In genomic region chr4:36289701-36290053, GRCm38 (mm10) we compare ENCODE assay signal across 9 mouse cellular contexts.
DNase-seq lines count a peak whose midpoint lies in the region; ATAC-seq lines count a peak whose summit lies in the region.
"Had no signal": no experiment of that assay in that cellular context is flagged by ENCODE, and none has a peak within 500 bp of the region (broad histone marks: within the 10 kb centered on the region; RNA-seq: fewer than 3 reads in every experiment).

No protein-coding gene starts in this region.

- no peak overlapping the region for H3K4me3 ChIP-seq in heart, embryonic 13.5 days
- H3K4me3 ChIP-seq in lung, embryonic 15.5 days: peak overlapping the region; percentile 26
- H3K4me3 ChIP-seq in intestine, embryonic 16.5 days (ENCODE audit: low read length): no peak overlapping the region; the same call in 1 of the 2 replicates
- H3K4me3 ChIP-seq in stomach, embryonic 15.5 days (replicated peaks): no peak overlapping the region

- no peak for DNase-seq in heart, postnatal 25 days (ENCODE audit: low spot score)
- no peak for DNase-seq in lung, adult 18-20 months
- no peak for DNase-seq in spleen, postnatal 10 days (ENCODE audit: low spot score in 2 of 2)
- DNase-seq in retina, postnatal 1 day: no peak

- no peak overlapping the region for H3K27ac ChIP-seq in heart, embryonic 13.5 days (replicated peaks)
- no peak overlapping the region for H3K27ac ChIP-seq in lung, embryonic 15.5 days
- no peak overlapping the region for H3K27ac ChIP-seq in intestine, embryonic 16.5 days (ENCODE audit: low read length)
- no peak overlapping the region for H3K27ac ChIP-seq in stomach, embryonic 15.5 days

- H3K9ac ChIP-seq in heart, embryonic 13.5 days: no peak overlapping the region
- no peak overlapping the region for H3K9ac ChIP-seq in lung, embryonic 15.5 days
- 0 out of 2 replicates have a peak overlapping the region, but pooled peaks have one; percentile 11 for H3K9ac ChIP-seq in intestine, embryonic 16.5 days (ENCODE audit: low read depth, low read length)
- no peak overlapping the region for H3K9ac ChIP-seq in stomach, embryonic 15.5 days

- intact Hi-C loops in heart, postnatal 25 days (cut with DNase I): no loop called here

- no peaks in the 10 kb centered on the region for H3K27me3 ChIP-seq in heart, embryonic 13.5 days (replicated peaks)
- no peaks in the 10 kb centered on the region for H3K27me3 ChIP-seq in lung, embryonic 15.5 days
- H3K27me3 ChIP-seq in intestine, embryonic 16.5 days (replicated peaks; ENCODE audit: control insufficient read depth, insufficient read depth, low read length): no peaks in the 10 kb centered on the region
- no peaks in the 10 kb centered on the region for H3K27me3 ChIP-seq in stomach, embryonic 15.5 days (replicated peaks)

- no peaks in the 10 kb centered on the region for H3K9me3 ChIP-seq in heart, embryonic 13.5 days
- H3K9me3 ChIP-seq in lung, embryonic 15.5 days: no peaks in the 10 kb centered on the region
- H3K9me3 ChIP-seq in intestine, embryonic 16.5 days (ENCODE audit: control insufficient read depth, low read length): no peaks in the 10 kb centered on the region
- no peaks in the 10 kb centered on the region for H3K9me3 ChIP-seq in stomach, embryonic 15.5 days

- 0 out of 2 replicates have a peak, but pooled peaks cover 5% of the 10 kb centered on the region for H3K4me1 ChIP-seq in heart, embryonic 13.5 days
- H3K4me1 ChIP-seq in lung, embryonic 15.5 days: 0 out of 2 replicates have a peak, but pooled peaks cover 3% of the 10 kb centered on the region
- no peaks in the 10 kb centered on the region for H3K4me1 ChIP-seq in intestine, embryonic 16.5 days (ENCODE audit: control insufficient read depth, insufficient read depth, low read length)
- H3K4me1 ChIP-seq in stomach, embryonic 15.5 days: no peaks in the 10 kb centered on the region

- WGBS in heart, embryonic 13.5 days: 69% methylated on average over 8 of the region's 8 CpGs
- 39% methylated on average over 8 of the region's 8 CpGs for WGBS in lung, embryonic 15.5 days
- 58% methylated on average over 8 of the region's 8 CpGs for WGBS in intestine, embryonic 16.5 days
- 55% methylated on average over 8 of the region's 8 CpGs for WGBS in stomach, embryonic 15.5 days

- peak overlapping the region; percentile 65 for H3K4me2 ChIP-seq in heart, embryonic 13.5 days
- peak overlapping the region; percentile 47 for H3K4me2 ChIP-seq in lung, embryonic 15.5 days
- H3K4me2 ChIP-seq in intestine, embryonic 16.5 days (ENCODE audit: low read depth, low read length): 0 out of 2 replicates have a peak overlapping the region, but pooled peaks have one; percentile 48
- peak overlapping the region; percentile 47; the same call in 1 of the 2 replicates for H3K4me2 ChIP-seq in stomach, embryonic 15.5 days

- no peak for ATAC-seq in heart, embryonic 13.5 days (ENCODE audit: extremely low read depth, insufficient number of reproducible peaks, low FRiP score, low TSS enrichment)
- no peak for ATAC-seq in lung, embryonic 15.5 days (ENCODE audit: borderline replicate concordance, extremely low read depth, low FRiP score, low TSS enrichment)
- ATAC-seq in intestine, embryonic 16.5 days: no peak
- ATAC-seq in stomach, embryonic 15.5 days (ENCODE audit: insufficient read depth, low FRiP score, low read depth): no peak
- ATAC-seq: inflammation-experienced regulatory T-cells, adult 6 months had no signal

- H3K36me3 ChIP-seq in heart, embryonic 13.5 days: no peaks in the 10 kb centered on the region
- no peaks in the 10 kb centered on the region for H3K36me3 ChIP-seq in lung, embryonic 15.5 days
- H3K36me3 ChIP-seq in intestine, embryonic 16.5 days (ENCODE audit: control insufficient read depth, insufficient read depth, low read length): no peaks in the 10 kb centered on the region
- no peaks in the 10 kb centered on the region for H3K36me3 ChIP-seq in stomach, embryonic 15.5 days
